Mouse (Mus musculus) left cerebral cortex, adult 6 months (tissue): ENCODE data around the gene Gm14393. TPM values are rescaled to one million over a fixed set of nuclear protein-coding genes. Genes with fewer than 3 reads are reported as not detected.

Experiments
- long read RNA-seq, 2 experiments: library from polyadenylated mRNA; unstranded; transcript quantifications; one replicate each; pipeline ENCODE4 v2.0.0; 2019 to 2020
- polyA plus RNA-seq: library from polyadenylated mRNA; unstranded; fragments of <200 nt; fragmentation: Nextera tagmentation; gene quantifications from 2 replicates; pipeline ENCODE4 v1.2.3, GENCODE M21; 2021

The Gm14393 gene
- 0.64 and 1.3 TPM in 2 replicates for polyA plus RNA-seq
- long read RNA-seq, experiment 1, partial matches to known transcripts: 4 of 5 reads
- long read RNA-seq, experiment 1, other reads (novel, unspliced or antisense): 1 of 5 reads
- long read RNA-seq, experiment 2: 0 reads

GRCm38 (mm10) chr2:175067681-175068261 lies at the start of gene Gm14393:
Gm14393 (minus strand) TSS chr2:175067781.

Other genes with a start within 250 kb of the Gm14393 start
- 0.22 TPM in 1 of 2 replicates, not detected in the other for gene Gm14444, start 57.5 kb downstream of the Gm14393 start, polyA plus RNA-seq
- gene Gm14399, start 74.2 kb upstream of the Gm14393 start, polyA plus RNA-seq: 9.0 and 13.9 TPM in 2 replicates
- gene Gm14443, start 108.1 kb upstream of the Gm14393 start, polyA plus RNA-seq: 0.35 and 0.47 TPM in 2 replicates
- 2.0 and 15.8 TPM in 2 replicates for gene Gm14391, start 139.1 kb upstream of the Gm14393 start, polyA plus RNA-seq
- gene Gm14440, start 207.3 kb upstream of the Gm14393 start, polyA plus RNA-seq: not detected in 2 replicates